Mouse (Mus musculus) common myeloid progenitor, adult 5-6 weeks (primary cell): ENCODE results near the gene Bckdha. TPM values are rescaled to one million over a fixed set of nuclear protein-coding genes. Genes with fewer than 3 reads are reported as not detected.

Source experiments
- ATAC-seq: replicated peaks from 2 replicates; pipeline ENCODE4 v1.8.0; 2016; ENCODE audit warnings: low read depth, mild to moderate bottlenecking, moderate TSS enrichment, inconsistent platforms; ENCODE audit not compliant: poor library complexity, severe bottlenecking
- total RNA-seq: library from RNA; stranded (forward); fragments of 200-1000, 187-1606 nt; gene quantifications from 2 replicates; pipeline ENCODE4 v1.2.3, GENCODE M21; 2017

Gene Bckdha
- total RNA-seq, 1 experiment from 2014 or later: 43.8 TPM

- ATAC-seq: peak; percentile 96
Observed at GRCm38 (mm10) chr7:25618865-25619721, 39.7 kb downstream of the Bckdha start, which contains the start of gene Dmac2. TSS of gene Dmac2 (plus strand) at chr7:25619414.

DNA sequence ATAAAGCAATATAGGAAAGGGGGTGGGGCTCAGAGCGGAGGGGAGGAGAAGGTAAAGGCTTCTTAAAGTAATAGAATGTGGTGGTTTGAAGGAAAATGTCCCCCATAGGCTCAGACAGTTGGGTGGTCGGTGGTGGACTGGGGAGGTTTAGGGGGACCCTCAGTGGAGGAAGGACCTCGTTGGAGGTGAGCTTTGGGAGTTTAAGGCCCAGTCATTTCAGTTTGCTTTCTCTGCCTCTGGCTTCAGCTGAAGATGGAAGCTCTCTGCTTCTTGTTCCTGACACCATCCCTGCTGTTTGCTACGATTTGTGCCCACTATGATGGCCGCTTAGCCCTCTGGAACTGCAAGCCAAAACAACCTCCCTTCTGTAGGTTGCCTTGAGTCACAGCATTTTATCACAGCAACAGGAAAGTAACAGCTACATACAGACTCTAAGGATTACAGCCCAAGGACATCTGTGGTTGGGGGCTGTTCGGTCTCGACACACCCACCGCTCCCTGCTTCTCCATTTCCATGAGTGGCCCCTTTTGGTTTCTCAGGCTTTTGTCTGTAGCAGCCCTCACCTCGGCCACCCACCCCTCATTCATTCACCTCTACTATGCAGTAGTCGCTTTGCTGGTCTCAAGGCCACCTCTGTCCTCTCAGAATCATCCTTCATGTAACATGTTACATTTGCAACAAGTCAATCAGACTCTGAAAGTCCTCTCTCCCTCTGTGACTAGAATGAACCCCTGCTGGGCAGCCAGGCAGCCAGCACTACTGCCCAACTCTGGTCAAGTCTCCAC is 41.2 kb downstream of the Bckdha start:
- no peak for ATAC-seq

DNA sequence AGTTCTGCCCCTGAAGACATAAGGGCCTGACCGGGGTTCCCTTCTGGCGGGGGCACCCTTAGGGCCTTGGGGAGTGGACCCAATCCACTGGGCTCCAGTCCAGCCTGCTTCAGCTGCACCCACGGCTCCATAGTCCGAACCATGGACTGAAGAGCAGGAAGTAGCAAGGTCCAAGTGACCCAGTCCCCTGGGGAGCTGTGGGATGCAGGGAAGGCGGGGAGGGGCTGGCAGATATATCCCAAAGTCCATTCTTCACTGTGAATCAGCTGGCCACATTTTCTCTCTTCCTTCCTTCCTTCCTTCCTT is 43.1 kb downstream of the Bckdha start, which contains the start of gene Erich4:
Erich4 (minus strand) TSS at position 187 of the 306 bp plus-strand sequence.
- no peak for ATAC-seq

GRCm38 (mm10) chr7:25614831-25615705 is 43.7 kb downstream of the Bckdha start:
- no peak for ATAC-seq

DNA sequence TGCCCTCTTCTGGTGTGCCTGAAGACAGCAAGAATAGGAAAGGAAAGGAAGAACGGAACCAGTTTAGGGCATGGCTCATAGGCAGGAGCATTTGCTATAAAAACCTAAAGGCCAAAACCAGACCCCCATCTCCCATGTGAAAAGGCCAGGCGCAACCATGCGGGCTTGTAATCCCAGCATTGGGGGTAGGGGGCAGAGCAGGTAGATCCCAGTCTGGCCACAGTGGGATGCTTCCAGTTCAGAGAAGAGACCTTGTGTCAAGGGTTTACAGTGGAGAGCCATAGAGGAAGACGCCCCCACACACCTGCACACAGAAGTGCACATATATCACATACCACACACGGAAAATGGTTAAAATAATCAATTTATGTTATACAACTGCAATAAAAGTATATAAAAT is 44.7 kb downstream of the Bckdha start:
- ATAC-seq: no peak

GRCm38 (mm10) chr7:25611501-25611900 is 47.3 kb downstream of the Bckdha start:
- no peak for ATAC-seq

GRCm38 (mm10) chr7:25610056-25610455 is 48.7 kb downstream of the Bckdha start:
- ATAC-seq: no peak; the same call in 1 of the 2 replicates

- ATAC-seq: no peak
Observed at GRCm38 (mm10) chr7:25607196-25607595, 51.6 kb downstream of the Bckdha start.

DNA sequence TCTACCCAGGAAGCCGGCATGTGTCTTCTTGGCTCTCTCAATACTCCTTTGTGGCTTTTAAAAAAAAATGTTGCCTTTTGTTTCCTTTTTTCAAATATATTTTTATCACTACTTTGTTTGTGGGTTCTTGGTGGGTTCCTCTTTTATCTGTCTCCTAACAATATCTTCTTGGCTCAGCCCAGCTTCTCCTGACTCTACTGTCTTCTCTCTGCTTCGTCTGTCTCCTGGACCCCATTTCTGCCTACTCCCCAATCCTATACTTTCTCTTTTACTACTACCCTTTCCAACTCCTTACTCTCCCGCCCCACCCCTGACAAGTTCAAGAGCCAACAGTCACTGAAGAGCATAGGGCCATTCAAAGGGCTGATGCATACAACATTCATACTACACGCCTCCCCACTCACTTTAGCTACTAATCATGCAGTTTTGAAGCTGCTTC is 52.1 kb downstream of the Bckdha start:
- peak; percentile 79 for ATAC-seq

DNA sequence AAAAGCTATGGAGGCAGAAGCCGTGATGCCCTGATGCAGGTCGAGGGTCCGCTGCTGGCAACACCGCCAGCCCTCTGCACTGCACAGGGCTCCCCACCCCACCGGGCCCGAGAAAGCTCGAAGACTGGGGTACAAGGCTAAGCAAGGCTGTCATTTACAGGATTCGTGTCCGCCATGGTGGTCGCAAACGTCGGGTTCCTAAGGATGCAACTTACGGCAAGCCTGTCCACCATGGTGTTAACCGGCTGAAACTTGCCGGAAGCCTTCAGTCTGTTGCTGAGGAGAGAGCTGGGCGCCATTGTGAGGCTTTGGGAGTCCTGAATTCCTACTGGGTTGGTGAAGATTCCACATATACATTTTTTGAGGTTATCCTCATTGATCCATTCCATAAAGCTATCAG is 57.4 kb downstream of the Bckdha start:
- ATAC-seq: no peak

- ATAC-seq: no peak
Observed at GRCm38 (mm10) chr7:25600666-25601065, 58.1 kb downstream of the Bckdha start.

DNA sequence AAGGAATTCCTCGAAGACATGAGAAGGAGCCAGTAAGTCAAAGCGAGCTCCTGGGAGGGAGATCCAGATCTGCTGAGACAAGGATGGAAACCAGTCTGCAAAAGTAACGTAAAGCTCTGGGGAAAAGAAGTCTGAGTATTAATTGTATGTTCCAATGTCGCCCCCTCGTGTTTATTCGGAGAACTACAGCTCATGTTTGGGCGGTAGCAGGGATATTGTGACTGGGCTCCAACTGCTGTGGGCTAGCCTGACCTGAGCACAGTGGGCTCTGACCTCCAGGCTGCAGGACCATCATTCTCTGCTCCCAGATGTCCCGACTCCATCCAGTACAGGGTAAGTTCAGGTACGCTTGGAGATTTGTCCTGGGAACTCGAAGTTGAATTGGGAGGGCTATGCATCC is 59.1 kb downstream of the Bckdha start:
- ATAC-seq: peak; percentile 93

DNA sequence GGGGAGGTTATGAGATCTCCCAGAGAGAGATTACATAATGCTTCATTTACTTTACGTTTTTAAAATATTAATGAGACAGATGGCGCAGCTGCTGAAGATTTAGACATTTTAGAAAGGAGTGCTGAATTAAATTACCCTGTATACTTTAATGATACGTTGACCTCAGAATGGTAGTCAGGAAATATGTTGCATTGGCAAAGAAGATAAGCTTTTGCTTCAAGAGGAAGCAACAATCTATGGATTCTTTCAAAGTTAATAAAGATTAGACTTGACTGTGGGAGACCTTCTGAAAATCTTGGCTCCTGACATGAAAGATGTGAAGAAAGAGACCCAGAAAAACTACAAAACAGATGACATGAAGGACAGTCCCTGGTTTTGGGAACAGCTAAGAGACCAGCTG is 64.9 kb downstream of the Bckdha start:
- no peak for ATAC-seq

DNA sequence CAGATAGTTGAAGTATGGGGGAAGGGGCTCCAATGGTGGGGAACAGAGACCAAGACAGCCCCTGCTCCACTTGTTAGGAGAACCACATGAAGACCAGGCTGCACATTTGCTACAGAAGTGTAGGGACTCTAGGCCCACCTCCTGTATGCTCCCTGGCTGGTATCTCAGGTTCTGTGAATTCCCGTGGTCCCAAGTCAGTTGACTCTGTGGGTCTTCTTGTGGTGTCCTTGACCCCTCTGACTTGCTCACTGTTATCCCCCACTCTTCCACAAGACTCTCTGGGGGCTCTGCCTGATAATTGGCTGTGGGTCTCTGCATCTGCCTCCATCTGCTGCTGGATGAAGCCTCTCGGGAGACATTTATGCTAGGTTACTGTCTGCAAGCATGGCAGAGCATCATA is 67.6 kb downstream of the Bckdha start:
- no peak for ATAC-seq

DNA sequence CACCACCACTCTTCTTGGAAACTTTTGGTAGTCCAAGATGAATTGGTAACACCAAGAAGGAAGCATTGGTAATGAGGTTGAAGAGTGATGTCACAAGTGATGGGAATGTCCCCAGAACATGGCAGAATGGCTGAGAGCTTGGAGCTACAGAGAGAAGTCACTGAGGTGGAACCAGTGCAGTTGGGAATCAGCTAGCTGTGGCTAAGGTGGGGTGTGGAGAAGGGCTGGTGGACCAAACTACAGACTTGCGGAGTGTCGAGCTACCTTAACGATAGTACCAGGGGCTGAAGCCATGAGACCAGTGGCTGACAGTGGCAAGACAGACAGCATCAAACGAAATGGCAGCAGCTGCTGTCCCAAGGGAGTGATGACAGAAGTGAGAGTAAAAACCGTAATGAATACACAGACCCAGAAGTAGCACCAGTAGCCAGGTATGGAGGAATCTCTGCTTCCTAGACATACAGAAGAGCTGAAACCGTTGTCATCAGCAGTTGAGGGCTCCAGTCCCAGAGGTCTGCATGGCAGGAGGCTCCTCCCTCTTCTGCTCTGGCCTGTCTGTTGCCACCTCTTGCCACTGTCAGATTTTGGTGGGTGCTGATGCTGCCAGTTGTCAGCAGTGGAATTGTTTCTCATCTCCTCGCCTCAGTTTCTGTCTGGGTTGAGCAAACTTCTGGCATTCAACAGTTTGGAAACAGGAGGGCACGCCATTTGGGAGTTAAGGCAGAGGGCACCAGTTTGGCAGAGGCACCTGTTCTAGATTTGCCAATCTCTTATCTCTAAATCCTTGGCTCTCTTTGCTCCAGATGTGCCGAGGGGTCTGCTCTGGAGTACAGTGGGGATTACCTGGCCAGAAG is 73.2 kb downstream of the Bckdha start:
- no peak for ATAC-seq

DNA sequence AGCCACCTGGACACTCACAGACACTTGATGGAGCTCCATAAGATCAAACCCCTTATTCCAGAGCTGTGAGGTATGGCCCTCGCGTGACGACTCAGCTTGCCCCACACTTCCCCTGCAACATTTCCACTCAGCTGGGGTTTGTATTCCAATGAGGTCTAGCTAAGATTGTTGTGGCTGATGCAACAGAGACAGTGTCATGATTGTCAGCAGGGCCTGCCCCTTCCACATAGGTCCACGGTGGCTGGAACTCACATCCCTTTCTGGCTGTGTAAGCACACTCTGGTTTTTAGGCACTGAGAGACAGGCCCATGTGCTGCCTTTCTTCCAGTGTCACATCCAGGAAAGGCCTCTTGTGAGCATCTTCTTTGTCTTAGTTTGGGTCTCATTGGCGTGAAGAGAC is 74.1 kb downstream of the Bckdha start:
- ATAC-seq: no peak

DNA sequence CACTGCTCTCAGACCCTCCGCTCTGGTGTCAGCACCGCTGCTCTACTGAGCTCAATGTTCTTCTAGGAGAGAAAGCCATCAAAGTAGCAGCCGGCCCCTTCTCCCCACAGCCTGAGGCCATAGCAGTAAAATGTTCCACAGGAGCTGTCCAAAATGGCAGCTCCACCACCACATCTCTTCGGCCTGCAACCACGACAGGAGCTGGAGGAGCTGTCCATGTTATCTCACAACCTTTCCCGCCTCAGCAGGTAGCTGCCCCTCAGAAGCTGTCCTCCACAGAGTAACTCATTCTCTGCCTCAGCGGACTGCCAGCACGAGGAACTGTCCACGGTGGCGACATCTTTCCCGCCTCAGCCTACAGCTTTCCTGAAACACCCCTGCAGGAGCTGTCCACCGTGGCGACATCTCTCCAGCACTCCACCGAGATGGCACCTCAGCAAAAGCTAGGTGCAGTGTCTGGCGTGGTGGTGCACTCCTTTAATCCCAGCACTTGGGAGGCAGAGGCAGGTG is 76.4 kb downstream of the Bckdha start:
- ATAC-seq: no peak
